Mouse (Mus musculus) cerebellum, adult 2 months (tissue): ENCODE results near the gene Fras1.

ENCODE experiments used
- CTCF ChIP-seq: fragments of 200-500 bp; IDR thresholded peaks from 2 replicates; pipeline ENCODE4 v1.5.1; 2011; ENCODE audit warnings: low read depth, mild to moderate bottlenecking, control low read depth, low read length, moderate library complexity, borderline replicate concordance; ENCODE audit not compliant: insufficient read depth
- POLR2A ChIP-seq: fragments of 200-500 bp; IDR thresholded peaks from 2 replicates; pipeline ENCODE4 v1.6.1; 2011; ENCODE audit warnings: low read length, control low read depth, borderline replicate concordance; ENCODE audit not compliant: insufficient read depth

GRCm38 (mm10) chr5:96792936-96793718 lies 419.4 kb downstream of the Fras1 start, which contains the start of gene Anxa3:
- no peak for TF ChIP-seq CTCF
- TF ChIP-seq POLR2A: no peak
